Mouse (Mus musculus) myocyte (in vitro differentiated cells): Measurements from ENCODE around the gene Mapk8ip2.

Experiments used
- CEBPB ChIP-seq: IDR thresholded peaks from 2 replicates; pipeline ENCODE4 v1.6.1; 2011; ENCODE audit warnings: mild to moderate bottlenecking, moderate library complexity; ENCODE audit not compliant: poor library complexity, insufficient read depth, severe bottlenecking
- E2F4 ChIP-seq: IDR thresholded peaks from one replicate; pipeline ENCODE4 v1.6.1; 2011; ENCODE audit warnings: mild to moderate bottlenecking, control low read depth, moderate library complexity; ENCODE audit not compliant: insufficient read depth
- MAX ChIP-seq: IDR thresholded peaks from one replicate; pipeline ENCODE4 v1.6.1; 2011; ENCODE audit warnings: low read depth, mild to moderate bottlenecking, control low read depth
- POLR2A ChIP-seq: IDR thresholded peaks from one replicate; pipeline ENCODE4 v1.6.1; 2011; ENCODE audit warnings: low read depth, mild to moderate bottlenecking, control low read depth, moderate library complexity; ENCODE audit not compliant: insufficient read length
- POLR2AphosphoS2 ChIP-seq: IDR thresholded peaks from one replicate; pipeline ENCODE4 v1.6.1; 2011; ENCODE audit warnings: low read depth, control low read depth; ENCODE audit not compliant: insufficient read length
- REST ChIP-seq: IDR thresholded peaks from one replicate; pipeline ENCODE4 v1.6.1; 2011; ENCODE audit warnings: mild to moderate bottlenecking, control low read depth, moderate library complexity; ENCODE audit not compliant: insufficient read depth, insufficient read length
- USF1 ChIP-seq: IDR thresholded peaks from one replicate; pipeline ENCODE4 v1.6.1; 2011; ENCODE audit warnings: low read depth, mild to moderate bottlenecking, control low read depth, moderate library complexity

GRCm38 (mm10) chr15:89425711-89426121 is 28.0 kb upstream of the Mapk8ip2 start, which contains the start of gene Cpt1b:
- TF ChIP-seq POLR2A = no peak
- no peak for TF ChIP-seq USF1
- no peak for TF ChIP-seq CEBPB
- no peak for TF ChIP-seq E2F4
- no peak for TF ChIP-seq MAX
- peak; percentile 71 for TF ChIP-seq POLR2AphosphoS2
- TF ChIP-seq REST = no peak
